Mouse (Mus musculus) kidney, postnatal 0 days (tissue): ENCODE measurements around the gene Plcb1. TPM values are rescaled to one million over a fixed set of nuclear protein-coding genes. Genes with fewer than 3 reads are reported as not detected.

Experiments used
- ATAC-seq: fragments of 200-750 bp; cut with Nextera tagmentation; replicated peaks from 2 replicates; pipeline ENCODE4 v1.8.0; 2017; ENCODE audit warnings: low read depth, moderate number of reproducible peaks, moderate TSS enrichment, moderate library complexity; ENCODE audit not compliant: low FRiP score
- DNase-seq: peaks from one replicate; pipeline ENCODE4 v3.0.0-alpha.2; 2016; ENCODE audit warnings: low spot score
- H3K27ac ChIP-seq: fragments of 300-500 bp; sonication (generic); 2 replicates; pipeline ENCODE4 v1.5.1; 2014; ENCODE audit warnings: mild to moderate bottlenecking
- H3K27me3 ChIP-seq: fragments of 300-500 bp; sonication (generic); 2 replicates; pipeline ENCODE4 v1.6.1; 2014; ENCODE audit warnings: low read length, mixed read lengths; ENCODE audit not compliant: insufficient read depth
- H3K36me3 ChIP-seq: fragments of 300-500 bp; sonication (generic); 2 replicates; pipeline ENCODE4 v1.6.1; 2014; ENCODE audit warnings: low read length, mixed read lengths; ENCODE audit not compliant: insufficient read depth
- H3K4me1 ChIP-seq: fragments of 300-500 bp; sonication (generic); replicated peaks from 2 replicates; pipeline ENCODE4 v1.6.1; 2014; ENCODE audit warnings: antibody characterized with exemption, low read length, mixed read lengths; ENCODE audit not compliant: insufficient read depth
- H3K4me2 ChIP-seq: fragments of 300-500 bp; sonication (generic); 2 replicates; pipeline ENCODE4 v1.6.1; 2014; ENCODE audit warnings: mild to moderate bottlenecking, low read length, moderate library complexity, mixed read lengths
- H3K4me3 ChIP-seq: fragments of 300-500 bp; sonication (generic); replicated peaks from 2 replicates; pipeline ENCODE4 v1.5.1; 2014; ENCODE audit warnings: low read depth, low read length
- H3K9ac ChIP-seq: fragments of 300-500 bp; sonication (generic); 2 replicates; pipeline ENCODE4 v1.6.1; 2014; ENCODE audit warnings: low read depth, low read length
- H3K9me3 ChIP-seq: fragments of 300-500 bp; sonication (generic); replicated peaks from 2 replicates; pipeline ENCODE4 v1.6.1; 2016; ENCODE audit warnings: low read length, inconsistent platforms, mixed read lengths
- CTCF ChIP-seq: IDR thresholded peaks from 2 replicates; pipeline ENCODE4 v1.5.1; 2016; ENCODE audit warnings: antibody characterized with exemption, low read depth, mild to moderate bottlenecking, moderate library complexity
- WGBS: fragments of 180-500 bp; shearing (Covaris S2); extraction: QIAGEN DNeasy Blood & Tissue Kit; methylation state at CpG from one replicate; pipeline ENCODE4 v1.1.7; 2014; 5-methylcytosine and 5-hydroxymethylcytosine counted together
- polyA plus RNA-seq: library from polyadenylated mRNA; unstranded; fragments of >200 nt; fragmentation: Nextera tagmentation; extraction: Ambion mirVana; gene quantifications from 2 replicates; pipeline ENCODE4 v1.2.1, GENCODE M21; 2015

The Plcb1 gene
- polyA plus RNA-seq, 1 experiment from 2014 or later: 20.8 TPM

DNA sequence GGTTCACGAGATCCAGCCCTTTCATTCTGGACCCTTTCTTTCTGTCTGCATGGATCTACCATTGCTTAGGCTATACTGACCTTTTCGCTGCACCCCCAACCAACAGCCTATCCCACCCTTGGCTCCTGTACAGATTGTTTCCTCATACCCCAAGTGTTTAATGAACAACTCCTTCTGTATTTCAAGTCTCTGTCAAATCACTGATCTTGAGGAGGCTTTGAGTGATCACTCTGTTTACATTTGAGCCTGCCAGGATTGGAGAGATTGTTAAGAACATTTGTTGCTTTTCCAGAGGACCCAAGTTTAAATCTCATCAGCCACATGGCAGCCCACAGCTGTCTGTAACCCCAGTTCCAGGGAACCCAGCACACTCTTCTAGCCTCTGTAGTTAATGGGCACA is 612.1 kb downstream of the Plcb1 start:
- H3K4me2 ChIP-seq: no peak overlapping the region
- no peak for TF ChIP-seq CTCF
- no peaks in the 10 kb centered on the region for H3K9me3 ChIP-seq
- WGBS: 82% methylated on average over 2 of the region's 2 CpGs
- no peak overlapping the region for H3K4me3 ChIP-seq
- no peaks in the 10 kb centered on the region for H3K27me3 ChIP-seq
- ATAC-seq (no peak), DNase-seq (no peak)
- no peaks in the 10 kb centered on the region for H3K4me1 ChIP-seq
- H3K9ac ChIP-seq: no peak overlapping the region
- no peak overlapping the region for H3K27ac ChIP-seq
- H3K36me3 ChIP-seq: no peaks in the 10 kb centered on the region

DNA sequence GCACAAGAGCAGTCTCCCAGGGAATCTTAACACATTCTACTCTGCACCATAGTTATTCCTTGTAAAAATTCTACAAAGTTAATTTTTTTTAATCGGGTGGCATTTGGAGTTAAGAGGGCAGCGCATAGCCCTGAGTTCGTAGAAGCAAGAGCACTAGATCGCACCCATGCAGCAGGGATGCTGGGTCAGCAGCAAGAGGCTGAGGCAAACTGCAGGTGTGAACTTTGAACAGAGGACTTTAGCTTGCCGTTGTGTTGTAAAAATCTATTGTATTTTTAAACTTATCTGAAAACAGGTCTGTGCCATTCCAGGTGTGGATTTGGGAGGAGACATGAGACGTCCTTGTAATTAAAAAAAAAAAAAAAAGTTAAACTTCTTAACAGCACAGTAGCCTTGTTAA is 613.9 kb downstream of the Plcb1 start:
- H3K4me3 ChIP-seq: no peak overlapping the region
- H3K27ac ChIP-seq: no peak overlapping the region
- no peak overlapping the region for H3K9ac ChIP-seq
- ATAC-seq (no peak), DNase-seq (no peak)
- no peak for TF ChIP-seq CTCF
- no peaks in the 10 kb centered on the region for H3K9me3 ChIP-seq
- no peaks in the 10 kb centered on the region for H3K4me1 ChIP-seq
- H3K4me2 ChIP-seq: no peak overlapping the region
- no peaks in the 10 kb centered on the region for H3K36me3 ChIP-seq
- WGBS: 85% methylated on average over 6 of the region's 6 CpGs
- H3K27me3 ChIP-seq: no peaks in the 10 kb centered on the region

DNA sequence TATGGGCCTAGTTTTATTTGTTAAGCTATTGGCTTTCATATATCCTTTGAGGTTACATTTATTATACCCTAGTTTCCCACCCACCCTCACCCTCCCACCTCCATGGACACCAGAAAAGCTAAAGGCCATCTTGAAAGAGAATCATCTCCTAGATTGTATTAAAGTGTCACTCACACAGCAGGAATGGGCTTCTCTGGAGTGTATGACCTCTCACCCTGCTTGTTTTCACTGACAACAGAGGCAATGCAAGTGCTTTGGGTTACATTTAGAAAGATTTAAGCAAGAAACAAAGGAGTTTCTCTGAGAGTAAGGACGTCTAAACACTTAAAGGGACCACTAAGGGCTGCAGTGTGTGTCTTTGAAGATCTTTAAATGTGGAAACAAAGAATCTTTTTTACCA is 617.0 kb downstream of the Plcb1 start:
- TF ChIP-seq CTCF: no peak
- H3K4me2 ChIP-seq: no peak overlapping the region
- DNase-seq (no peak), ATAC-seq (no peak)
- H3K27ac ChIP-seq: no peak overlapping the region
- no peaks in the 10 kb centered on the region for H3K9me3 ChIP-seq
- H3K4me3 ChIP-seq: no peak overlapping the region
- H3K36me3 ChIP-seq: no peaks in the 10 kb centered on the region
- no peaks in the 10 kb centered on the region for H3K27me3 ChIP-seq
- no peak overlapping the region for H3K9ac ChIP-seq
- H3K4me1 ChIP-seq: no peaks in the 10 kb centered on the region
- WGBS: 29% methylated on average over 1 of the region's 1 CpGs

DNA sequence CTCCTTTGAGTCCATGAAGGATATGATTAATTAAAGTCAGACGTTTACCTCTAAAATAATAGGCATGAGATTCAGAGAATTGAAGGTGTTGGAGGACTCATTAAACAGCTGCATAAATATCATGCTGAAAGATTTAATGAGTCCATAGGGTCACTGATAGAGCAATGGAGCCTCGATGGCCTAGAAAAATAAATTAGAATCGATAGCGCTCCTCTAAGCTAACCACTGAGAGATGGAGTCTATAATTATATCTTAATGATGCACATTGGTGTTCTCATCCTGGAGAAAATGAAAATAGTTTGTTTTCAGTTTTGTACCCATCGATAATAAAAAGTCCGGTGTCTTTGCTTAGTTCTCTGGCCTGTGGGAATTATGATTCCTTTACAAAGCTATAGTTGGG is 617.5 kb downstream of the Plcb1 start:
- Histone ChIP-seq H3K9ac (no peak overlapping the region), H3K4me3 (no peak overlapping the region), H3K27ac (no peak overlapping the region), H3K27me3 (no peaks in the 10 kb centered on the region), H3K36me3 (no peaks in the 10 kb centered on the region), H3K4me1 (no peaks in the 10 kb centered on the region), H3K4me2 (no peak overlapping the region), H3K9me3 (no peaks in the 10 kb centered on the region)
- DNase-seq: no peak
- TF ChIP-seq CTCF: no peak
- WGBS: 54% methylated on average over 6 of the region's 6 CpGs
- ATAC-seq: no peak

DNA sequence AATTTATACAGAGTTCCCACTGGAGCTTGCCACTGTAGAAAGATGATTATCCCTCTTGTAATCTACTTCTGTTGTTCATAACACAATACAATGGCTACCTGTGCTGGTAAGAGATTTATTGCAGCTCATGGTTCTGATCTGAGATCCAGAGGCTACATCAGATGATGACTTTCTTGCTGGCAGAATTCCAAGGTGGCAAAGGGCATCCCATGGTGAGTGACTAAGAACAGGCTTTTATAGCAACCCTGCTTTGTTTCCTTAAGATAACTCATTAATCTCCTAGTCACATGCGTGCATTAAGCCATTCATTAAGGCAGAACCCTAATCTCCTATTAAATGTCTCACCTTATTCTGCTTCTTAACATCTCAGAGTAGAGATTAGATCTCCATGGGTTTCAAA is 618.2 kb downstream of the Plcb1 start:
- Histone ChIP-seq H3K27ac (no peak overlapping the region), H3K27me3 (no peaks in the 10 kb centered on the region), H3K36me3 (no peaks in the 10 kb centered on the region), H3K9me3 (no peaks in the 10 kb centered on the region), H3K4me3 (no peak overlapping the region), H3K9ac (no peak overlapping the region), H3K4me2 (no peak overlapping the region), H3K4me1 (no peaks in the 10 kb centered on the region)
- ATAC-seq (no peak), DNase-seq (no peak)
- 26% methylated on average over 1 of the region's 1 CpGs for WGBS
- TF ChIP-seq CTCF: no peak

DNA sequence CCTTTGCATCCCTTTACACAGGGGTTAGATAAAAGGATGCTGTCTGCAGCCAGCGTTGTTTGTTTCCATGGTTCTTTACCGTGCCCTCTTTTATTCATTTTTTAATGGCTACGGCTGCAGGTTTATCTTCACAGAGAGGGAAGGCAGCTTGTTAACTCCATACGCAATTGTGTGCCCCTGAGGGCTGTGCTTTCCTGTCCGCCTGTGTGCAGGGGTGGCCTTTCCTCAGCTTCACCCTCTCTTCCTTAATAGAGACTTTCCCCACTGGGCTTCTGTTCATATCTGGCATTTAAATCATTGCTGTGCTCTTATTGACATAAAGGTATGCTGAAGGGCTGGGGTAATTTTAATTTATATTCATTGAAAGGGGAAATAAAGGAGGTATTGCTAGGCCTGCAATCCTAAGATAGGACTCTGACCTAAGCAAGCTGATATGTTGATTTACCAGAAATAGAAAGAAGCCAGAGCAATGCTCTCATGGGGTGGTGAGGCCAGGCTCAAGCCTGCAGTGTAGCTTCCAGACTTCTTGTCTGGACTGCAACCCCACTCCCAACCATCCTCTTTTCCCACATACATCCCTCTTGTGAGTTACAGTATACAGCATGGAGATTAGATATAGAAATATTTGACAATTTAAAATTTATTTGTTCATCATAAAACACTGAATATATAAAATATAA is 623.7 kb downstream of the Plcb1 start:
- Histone ChIP-seq H3K9ac (no peak overlapping the region), H3K4me3 (no peak overlapping the region), H3K4me2 (no peak overlapping the region), H3K9me3 (no peaks in the 10 kb centered on the region), H3K4me1 (no peaks in the 10 kb centered on the region), H3K27ac (no peak overlapping the region), H3K27me3 (no peaks in the 10 kb centered on the region), H3K36me3 (no peaks in the 10 kb centered on the region)
- no peak for TF ChIP-seq CTCF
- no peak for ATAC-seq
- 67% methylated on average over 5 of the region's 5 CpGs for WGBS
- no peak for DNase-seq

DNA sequence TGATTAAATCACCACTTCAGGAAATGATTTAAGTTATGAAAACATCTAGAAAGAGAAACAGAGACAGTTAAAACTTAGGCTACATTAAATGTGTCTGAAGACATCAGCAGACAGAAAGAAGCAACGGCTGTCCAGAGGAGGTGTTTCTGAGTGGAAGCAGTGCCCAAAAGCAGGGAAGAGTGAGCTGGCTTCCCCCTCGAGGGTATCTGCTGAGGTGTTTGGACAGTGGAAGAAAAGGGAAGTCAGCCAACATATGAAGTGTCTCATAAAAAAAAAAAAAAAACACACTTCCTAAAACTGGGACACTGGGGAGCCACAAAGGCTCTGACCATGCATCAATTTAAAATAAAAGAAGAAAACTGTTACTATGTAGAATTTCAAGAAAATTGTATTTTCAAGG is 625.8 kb downstream of the Plcb1 start:
- TF ChIP-seq CTCF: no peak
- H3K4me1 ChIP-seq: no peaks in the 10 kb centered on the region
- H3K9me3 ChIP-seq: no peaks in the 10 kb centered on the region
- H3K27ac ChIP-seq: no peak overlapping the region
- WGBS: 48% methylated on average over 2 of the region's 2 CpGs
- H3K27me3 ChIP-seq: no peaks in the 10 kb centered on the region
- no peak overlapping the region for H3K9ac ChIP-seq
- no peak overlapping the region for H3K4me3 ChIP-seq
- ATAC-seq (no peak), DNase-seq (no peak)
- H3K4me2 ChIP-seq: no peak overlapping the region
- no peaks in the 10 kb centered on the region for H3K36me3 ChIP-seq
